In genomic region chr2:106826023-106826422, GRCm38 (mm10) we compare ENCODE assay signal across 25 mouse cellular contexts.
"Had no signal": no experiment of that assay in that cellular context is flagged by ENCODE, and none has a peak within 500 bp of the region (broad histone marks: within the 10 kb centered on the region; RNA-seq: fewer than 3 reads in every experiment).

No protein-coding gene starts in this region.

- H3K27me3 ChIP-seq: heart, embryonic 12.5 days; intestine, embryonic 15.5 days; limb, embryonic 12.5 days; liver, embryonic 13.5 days had no signal

- H3K36me3 ChIP-seq: heart, embryonic 12.5 days; hindbrain, embryonic 10.5 days; hindbrain, embryonic 12.5 days; intestine, embryonic 15.5 days; limb, embryonic 12.5 days; liver, embryonic 13.5 days had no signal

- H3K9ac ChIP-seq: heart, embryonic 12.5 days; hindbrain, embryonic 12.5 days; hindbrain, embryonic 14.5 days; intestine, embryonic 15.5 days; limb, embryonic 12.5 days; liver, embryonic 13.5 days had no signal

- H3K4me3 ChIP-seq: gastrocnemius, adult 2 months; heart, adult 2 months; heart, embryonic 12.5 days; hindbrain, embryonic 10.5 days; hindbrain, embryonic 12.5 days; intestine, embryonic 15.5 days; layer of hippocampus, adult 2 months; limb, embryonic 12.5 days; liver, embryonic 13.5 days had no signal

- H3K27ac ChIP-seq: gastrocnemius, adult 2 months; heart, adult 2 months; hindbrain, embryonic 10.5 days; hindbrain, embryonic 12.5 days; hindbrain, embryonic 14.5 days; intestine, embryonic 15.5 days; layer of hippocampus, adult 2 months; limb, embryonic 12.5 days; liver, embryonic 13.5 days had no signal

- DNase-seq: gastrocnemius, adult 2 months; gastrocnemius, postnatal 10 days; gastrocnemius, postnatal 25 days; heart, adult 2 months; heart, postnatal 10 days; heart, postnatal 4 days; kidney, adult 18-20 months; kidney, adult 8-10 months; kidney, postnatal 10 days; kidney, postnatal 25 days; kidney, postnatal 4 days; left cerebral cortex, postnatal 4 days; liver; liver, embryonic 13.5 days had no signal

- H3K4me1 ChIP-seq: liver, embryonic 13.5 days had no signal

- H3K9me3 ChIP-seq: heart, embryonic 12.5 days; hindbrain, embryonic 10.5 days; hindbrain, embryonic 12.5 days; intestine, embryonic 15.5 days; limb, embryonic 12.5 days; liver, embryonic 13.5 days had no signal

- H3K4me2 ChIP-seq: heart, embryonic 12.5 days; hindbrain, embryonic 12.5 days; hindbrain, embryonic 14.5 days; intestine, embryonic 15.5 days; limb, embryonic 12.5 days; liver, embryonic 11.5 days; liver, embryonic 13.5 days had no signal

- ATAC-seq: hindbrain, embryonic 16.5 days; inflammation-experienced regulatory T-cells, adult 6 months; intestine, embryonic 15.5 days; intestine, postnatal 0 days had no signal
